Comparison of ENCODE assay signal across 8 mouse cellular contexts in the genomic region with DNA sequence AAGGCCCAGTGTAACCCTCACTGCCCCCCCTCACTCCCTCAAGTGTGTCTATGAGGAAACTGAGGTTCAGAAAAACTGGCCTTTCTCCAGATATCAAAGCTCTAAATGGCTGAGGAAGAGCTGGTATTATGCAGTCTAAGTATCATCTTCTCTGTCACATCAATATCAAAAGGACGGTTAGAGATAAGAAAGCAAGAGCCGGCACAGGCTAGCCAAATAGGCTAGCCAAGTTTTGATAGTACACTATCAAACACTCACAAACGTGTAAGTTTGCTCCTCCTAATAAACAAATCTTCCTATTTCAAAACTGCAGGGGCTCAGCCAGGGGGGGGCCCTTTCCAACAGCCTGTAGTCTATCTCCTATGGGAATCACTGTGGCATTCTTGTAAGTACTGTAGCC. TPM values are rescaled to one million over a fixed set of nuclear protein-coding genes. Genes with fewer than 3 reads are reported as not detected.
DNase-seq lines count a peak whose midpoint lies in the region; ATAC-seq lines count a peak whose summit lies in the region.

No protein-coding gene starts in this region.

- no peaks in the 10 kb centered on the region for H3K27me3 ChIP-seq in lung, embryonic 16.5 days (ENCODE audit: control insufficient read depth, insufficient read depth, low read depth, low read length)
- H3K27me3 ChIP-seq in forebrain, embryonic 15.5 days = no peaks in the 10 kb centered on the region
- H3K27me3 ChIP-seq in liver, embryonic 11.5 days (replicated peaks; ENCODE audit: control insufficient read depth, insufficient read depth, low read length) = no peaks in the 10 kb centered on the region
- H3K27me3 ChIP-seq in stomach, embryonic 16.5 days (ENCODE audit: control insufficient read depth, insufficient read depth, low read length) = no peaks in the 10 kb centered on the region

- peaks cover 3% of the 10 kb centered on the region; the same call in 1 of the 2 replicates for H3K36me3 ChIP-seq in lung, embryonic 16.5 days (ENCODE audit: control insufficient read depth, insufficient read depth, low read length)
- no peaks in the 10 kb centered on the region for H3K36me3 ChIP-seq in forebrain, embryonic 15.5 days
- no peaks in the 10 kb centered on the region for H3K36me3 ChIP-seq in liver, embryonic 11.5 days (ENCODE audit: control insufficient read depth, insufficient read depth, low read length)
- no peaks in the 10 kb centered on the region for H3K36me3 ChIP-seq in stomach, embryonic 16.5 days (ENCODE audit: control insufficient read depth, insufficient read depth, low read length)

- WGBS in lung, embryonic 16.5 days = 23% methylated on average over 3 of the region's 3 CpGs
- 52% methylated on average over 3 of the region's 3 CpGs for WGBS in forebrain, embryonic 15.5 days
- 14% methylated on average over 3 of the region's 3 CpGs for WGBS in liver, embryonic 11.5 days
- 40% methylated on average over 3 of the region's 3 CpGs for WGBS in stomach, embryonic 16.5 days

- H3K4me3 ChIP-seq in lung, embryonic 16.5 days (ENCODE audit: low read length) = peak overlapping the region; percentile 38
- peak overlapping the region; percentile 94 for H3K4me3 ChIP-seq in forebrain, embryonic 15.5 days
- H3K4me3 ChIP-seq in liver, embryonic 11.5 days (ENCODE audit: low read depth, low read length) = peak overlapping the region; percentile 19
- peak overlapping the region; percentile 33 for H3K4me3 ChIP-seq in stomach, embryonic 16.5 days (replicated peaks; ENCODE audit: low read length)

- H3K9ac ChIP-seq in lung, embryonic 16.5 days (ENCODE audit: low read length) = peak overlapping the region; percentile 44; the same call in 1 of the 2 replicates
- no peak overlapping the region for H3K9ac ChIP-seq in forebrain, embryonic 15.5 days (replicated peaks)
- H3K9ac ChIP-seq in liver, embryonic 11.5 days (ENCODE audit: low read depth, low read length) = no peak overlapping the region
- H3K9ac ChIP-seq in stomach, embryonic 16.5 days (ENCODE audit: low read length) = peak overlapping the region; percentile 63

- ATAC-seq in lung, embryonic 16.5 days (ENCODE audit: low read depth) = no peak
- no peak for ATAC-seq in forebrain, embryonic 15.5 days (replicated peaks)
- peak; percentile 80 for ATAC-seq in liver, embryonic 11.5 days (replicated peaks; ENCODE audit: low FRiP score)
- no peak for ATAC-seq in stomach, embryonic 16.5 days (ENCODE audit: insufficient read depth, low FRiP score)

- H3K4me2 ChIP-seq in lung, embryonic 16.5 days (ENCODE audit: low read depth, low read length) = peak overlapping the region; percentile 66
- peak overlapping the region; percentile 59 for H3K4me2 ChIP-seq in forebrain, embryonic 15.5 days (replicated peaks)
- peak overlapping the region; percentile 70 for H3K4me2 ChIP-seq in liver, embryonic 11.5 days
- peak overlapping the region; percentile 62 for H3K4me2 ChIP-seq in stomach, embryonic 16.5 days (ENCODE audit: low read depth, low read length)

- H3K9me3 ChIP-seq in lung, embryonic 16.5 days (ENCODE audit: control insufficient read depth, low read length) = no peaks in the 10 kb centered on the region
- no peaks in the 10 kb centered on the region for H3K9me3 ChIP-seq in forebrain, embryonic 15.5 days
- no peaks in the 10 kb centered on the region for H3K9me3 ChIP-seq in liver, embryonic 11.5 days (ENCODE audit: control insufficient read depth, low read length)
- H3K9me3 ChIP-seq in stomach, embryonic 16.5 days (replicated peaks; ENCODE audit: control insufficient read depth, low read length) = no peaks in the 10 kb centered on the region

- no peak overlapping the region for H3K27ac ChIP-seq in lung, embryonic 16.5 days (ENCODE audit: low read length)
- no peak overlapping the region for H3K27ac ChIP-seq in forebrain, embryonic 15.5 days (replicated peaks)
- H3K27ac ChIP-seq in liver, embryonic 11.5 days (ENCODE audit: low read depth, low read length) = no peak overlapping the region
- no peak overlapping the region for H3K27ac ChIP-seq in stomach, embryonic 16.5 days (ENCODE audit: low read length)

- no peak for DNase-seq in lung, postnatal 36 days
- no peak for DNase-seq in liver, embryonic 11.5 days (ENCODE audit: low spot score)
- DNase-seq in right cerebral cortex, postnatal 10 days (ENCODE audit: low spot score in 2 of 2) = no peak
- DNase-seq in adipocyte (ENCODE audit: low spot score) = no peak
- no peak for DNase-seq in right cerebral cortex, postnatal 4 days

- peaks cover 14% of the 10 kb centered on the region for H3K4me1 ChIP-seq in lung, embryonic 16.5 days (replicated peaks; ENCODE audit: control insufficient read depth, insufficient read depth, low read length)
- H3K4me1 ChIP-seq in forebrain, embryonic 15.5 days = peaks cover 21% of the 10 kb centered on the region
- peaks cover 7% of the 10 kb centered on the region for H3K4me1 ChIP-seq in liver, embryonic 11.5 days (replicated peaks; ENCODE audit: control insufficient read depth, insufficient read depth, low read length)
- H3K4me1 ChIP-seq in stomach, embryonic 16.5 days (ENCODE audit: control insufficient read depth, insufficient read depth, low read length) = peaks cover 7% of the 10 kb centered on the region; the same call in 1 of the 2 replicates

RNA-seq across cellular contexts. Expression of a gene that starts 1.8 kb away (rescaled TPM):
- 3.7 and 4.5 TPM in 2 replicates for polyA plus RNA-seq in lung, embryonic 16.5 days (2015; fragmentation: Nextera tagmentation; extraction: Ambion mirVana)
- 5.9 and 6.6 TPM in 2 replicates for polyA plus RNA-seq in forebrain, embryonic 15.5 days (2015; fragmentation: Nextera tagmentation; extraction: Ambion mirVana)
- polyA plus RNA-seq in liver, embryonic 11.5 days (2014; fragmentation: Nextera tagmentation; extraction: Ambion mirVana) = 4.3 and 5.6 TPM in 2 replicates
- polyA plus RNA-seq in stomach, embryonic 16.5 days (2015; fragmentation: Nextera tagmentation; extraction: Ambion mirVana) = 4.6 and 4.7 TPM in 2 replicates

Comparison
In these comparisons a context has a peak if more than half of its experiments do, and no peak if none do; other contexts are left out.
1. H3K4me3 ChIP-seq: peak in every context shown above with its lines; median percentile 94 in forebrain, embryonic 15.5 days; 38 in lung, embryonic 16.5 days; 33 in stomach, embryonic 16.5 days; 19 in liver, embryonic 11.5 days.
2. H3K9ac ChIP-seq: peak in lung, embryonic 16.5 days (single experiment) and stomach, embryonic 16.5 days (single experiment); none in forebrain, embryonic 15.5 days (single experiment) and liver, embryonic 11.5 days (single experiment).
3. Peak in every context shown above with its lines, with median percentiles within 50 percentile points of each other: H3K4me2 ChIP-seq.